Mouse (Mus musculus): ENCODE data around the gene Mtmr12. TPM values are rescaled to one million over a fixed set of nuclear protein-coding genes. Genes with fewer than 3 reads are reported as not detected.
"Not testable (repeated sequence)": the region's sequence is repeated elsewhere in the genome, so short reads cannot be mapped to it uniquely, and the experiment has no call there.

Mtmr12 gene
- polyA plus RNA-seq (2012; ENCODE audit: insufficient read depth, insufficient read length, missing spikeins), result 3.6 and 5.4 TPM in 2 replicates

- Histone ChIP-seq H3K4me3 (ENCODE audit: insufficient read depth, low read depth, low read length) (peak within 1 kb of the TSS; percentile 77), H3K27ac (replicated peaks; ENCODE audit: low read depth, low read length) (peak within 1 kb of the TSS; percentile 83), H3K4me1 (ENCODE audit: control insufficient read depth, insufficient read depth, insufficient read length, low read length) (peaks cover 15% of the 10 kb centered on the region; the same call in 1 of the 2 replicates)
Observed at GRCm38 (mm10) chr15:12204319-12205159, at the start of gene Mtmr12. Gene Mtmr12, plus strand, starts transcription at chr15:12205028.

DNA sequence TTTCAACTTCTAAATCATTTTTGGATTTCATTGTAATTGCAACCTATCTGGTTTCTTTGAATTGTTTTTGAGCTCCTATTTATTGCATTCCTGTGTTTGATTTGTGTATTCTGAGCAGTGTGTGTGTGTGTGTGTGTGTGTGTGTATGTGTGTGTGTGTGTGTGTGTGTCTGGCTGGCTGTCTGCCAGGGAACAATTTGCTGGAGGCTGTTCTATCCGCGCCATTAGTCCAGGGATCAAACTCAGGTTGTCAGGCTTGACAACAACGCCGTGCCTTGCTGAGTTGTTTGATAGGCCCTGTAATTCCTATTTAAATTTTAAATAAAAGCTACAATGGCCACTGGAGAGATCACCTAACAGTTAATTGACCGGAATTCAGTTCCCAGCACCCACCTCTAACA lies 26.7 kb upstream of the Mtmr12 start:
- H3K27ac ChIP-seq (replicated peaks; ENCODE audit: low read depth, low read length), result no peak overlapping the region
- no peaks in the 10 kb centered on the region for H3K4me1 ChIP-seq (ENCODE audit: control insufficient read depth, insufficient read depth, insufficient read length, low read length)
- H3K4me3 ChIP-seq (ENCODE audit: insufficient read depth, low read depth, low read length), result no peak overlapping the region

DNA sequence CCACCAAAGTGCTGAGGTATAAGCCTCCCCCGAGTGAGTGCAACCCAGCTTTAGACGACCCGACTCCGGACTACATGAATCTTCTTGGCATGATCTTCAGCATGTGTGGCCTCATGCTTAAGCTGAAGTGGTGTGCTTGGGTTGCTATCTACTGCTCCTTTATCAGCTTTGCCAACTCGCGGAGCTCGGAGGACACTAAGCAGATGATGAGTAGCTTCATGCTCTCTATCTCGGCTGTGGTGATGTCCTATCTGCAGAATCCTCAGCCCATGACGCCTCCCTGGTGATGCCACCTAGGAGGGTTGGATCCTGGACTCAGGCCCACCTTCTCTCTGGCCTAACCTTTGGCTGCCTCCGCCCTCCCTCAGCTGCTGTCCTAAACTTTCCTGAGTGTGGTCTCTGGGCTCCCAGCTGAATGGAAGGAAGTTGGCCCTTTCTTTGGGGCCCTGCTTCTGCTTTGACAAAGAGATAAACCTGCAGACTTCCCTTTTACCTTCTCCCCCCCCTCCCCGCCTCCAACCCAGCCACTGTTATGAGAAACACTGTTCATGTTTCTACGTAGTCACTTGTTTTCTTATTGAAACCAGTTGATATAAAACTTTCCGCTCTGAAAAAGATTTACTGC lies 23.5 kb upstream of the Mtmr12 start:
- not testable (repeated sequence) for H3K4me1 ChIP-seq (ENCODE audit: control insufficient read depth, insufficient read depth, insufficient read length, low read length); H3K27ac ChIP-seq (replicated peaks; ENCODE audit: low read depth, low read length); H3K4me3 ChIP-seq (ENCODE audit: insufficient read depth, low read depth, low read length)

GRCm38 (mm10) chr15:12193880-12194816 lies 10.7 kb upstream of the Mtmr12 start:
- Histone ChIP-seq H3K4me1 (ENCODE audit: control insufficient read depth, insufficient read depth, insufficient read length, low read length) (no peaks in the 10 kb centered on the region), H3K4me3 (ENCODE audit: insufficient read depth, low read depth, low read length) (no peak overlapping the region), H3K27ac (replicated peaks; ENCODE audit: low read depth, low read length) (no peak overlapping the region)

GRCm38 (mm10) chr15:12194817-12195735 lies 9.8 kb upstream of the Mtmr12 start:
- Histone ChIP-seq H3K27ac (replicated peaks; ENCODE audit: low read depth, low read length) (no peak overlapping the region), H3K4me1 (ENCODE audit: control insufficient read depth, insufficient read depth, insufficient read length, low read length) (no peaks in the 10 kb centered on the region), H3K4me3 (ENCODE audit: insufficient read depth, low read depth, low read length) (no peak overlapping the region)

DNA sequence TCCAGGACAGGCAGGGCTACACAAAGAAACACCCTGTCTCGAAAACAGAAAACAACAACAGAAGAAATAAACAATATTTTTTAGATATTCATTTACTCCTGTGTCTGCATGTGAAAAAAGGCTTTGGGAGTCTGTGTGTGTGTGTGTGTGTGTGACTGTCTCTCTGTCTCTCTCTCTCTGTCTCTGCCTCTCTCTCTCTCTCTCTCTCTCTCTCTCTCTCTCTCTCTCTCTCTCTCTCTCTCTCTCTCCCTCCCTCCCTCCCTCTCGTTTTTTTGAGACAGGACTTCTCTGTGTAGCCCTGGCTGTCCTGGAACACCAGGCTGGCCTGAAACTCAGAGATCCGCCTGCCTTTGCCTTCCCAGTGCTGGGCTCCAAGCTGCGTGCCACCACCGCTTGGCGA lies 8.9 kb upstream of the Mtmr12 start:
- H3K4me3 ChIP-seq (ENCODE audit: insufficient read depth, low read depth, low read length), result no peak overlapping the region
- H3K27ac ChIP-seq (replicated peaks; ENCODE audit: low read depth, low read length), result no peak overlapping the region
- H3K4me1 ChIP-seq (ENCODE audit: control insufficient read depth, insufficient read depth, insufficient read length, low read length), result no peaks in the 10 kb centered on the region

DNA sequence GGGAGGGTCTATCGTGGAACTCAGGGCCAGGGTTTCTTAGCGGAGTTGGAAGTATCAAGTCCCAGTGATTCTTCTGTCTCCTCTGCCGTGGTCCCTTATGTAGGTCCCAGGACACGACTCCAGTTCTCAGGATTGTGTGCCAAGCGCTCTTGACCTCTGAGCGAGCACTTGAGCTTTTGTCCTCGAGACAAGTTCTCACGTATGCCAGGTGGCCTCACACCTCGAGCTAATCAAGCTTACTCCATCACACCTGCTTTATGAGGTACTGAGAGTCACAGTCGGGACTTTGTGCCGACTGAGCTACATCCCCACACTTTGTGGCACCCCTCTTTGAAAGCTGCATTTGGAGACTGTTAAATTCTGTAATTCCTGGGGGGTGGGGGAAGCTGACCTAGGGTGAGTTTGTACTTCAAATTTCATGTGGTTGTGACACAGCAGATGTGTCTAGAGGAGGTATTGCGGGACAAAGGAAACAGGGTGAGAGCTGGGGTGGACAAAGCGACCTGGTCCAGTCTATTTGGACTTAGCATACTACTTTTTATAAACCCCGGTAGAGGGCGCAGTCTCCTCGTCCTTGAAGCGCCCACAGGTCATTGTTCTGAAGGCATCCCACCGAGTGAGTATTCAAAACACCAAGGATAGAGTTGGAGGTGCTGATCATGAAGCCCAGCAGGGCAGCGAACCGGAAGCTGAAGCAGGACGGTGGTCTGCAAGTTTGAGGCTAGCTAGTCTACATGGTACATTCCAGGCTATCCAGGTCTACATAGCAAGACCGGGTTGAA lies 8.2 kb upstream of the Mtmr12 start:
- Histone ChIP-seq H3K4me3 (ENCODE audit: insufficient read depth, low read depth, low read length) (no peak overlapping the region), H3K27ac (replicated peaks; ENCODE audit: low read depth, low read length) (no peak overlapping the region), H3K4me1 (ENCODE audit: control insufficient read depth, insufficient read depth, insufficient read length, low read length) (no peaks in the 10 kb centered on the region)

- Histone ChIP-seq H3K4me1 (ENCODE audit: control insufficient read depth, insufficient read depth, insufficient read length, low read length) (no peaks in the 10 kb centered on the region), H3K27ac (replicated peaks; ENCODE audit: low read depth, low read length) (no peak overlapping the region), H3K4me3 (ENCODE audit: insufficient read depth, low read depth, low read length) (no peak overlapping the region)
Observed at GRCm38 (mm10) chr15:12197361-12197760, 7.5 kb upstream of the Mtmr12 start.

- Histone ChIP-seq H3K4me1 (ENCODE audit: control insufficient read depth, insufficient read depth, insufficient read length, low read length) (peaks cover 5% of the 10 kb centered on the region; the same call in 1 of the 2 replicates), H3K27ac (replicated peaks; ENCODE audit: low read depth, low read length) (no peak overlapping the region), H3K4me3 (ENCODE audit: insufficient read depth, low read depth, low read length) (no peak overlapping the region)
Observed at GRCm38 (mm10) chr15:12200021-12200420, 4.8 kb upstream of the Mtmr12 start.

- Histone ChIP-seq H3K4me3 (ENCODE audit: insufficient read depth, low read depth, low read length) (no peak overlapping the region), H3K4me1 (ENCODE audit: control insufficient read depth, insufficient read depth, insufficient read length, low read length) (peaks cover 11% of the 10 kb centered on the region; the same call in 1 of the 2 replicates), H3K27ac (replicated peaks; ENCODE audit: low read depth, low read length) (no peak overlapping the region)
Observed at GRCm38 (mm10) chr15:12201856-12202255, 3.0 kb upstream of the Mtmr12 start.

- Histone ChIP-seq H3K4me3 (ENCODE audit: insufficient read depth, low read depth, low read length) (no peak overlapping the region), H3K27ac (replicated peaks; ENCODE audit: low read depth, low read length) (no peak overlapping the region), H3K4me1 (ENCODE audit: control insufficient read depth, insufficient read depth, insufficient read length, low read length) (peaks cover 13% of the 10 kb centered on the region; the same call in 1 of the 2 replicates)
Observed at GRCm38 (mm10) chr15:12202456-12202855, 2.4 kb upstream of the Mtmr12 start.

GRCm38 (mm10) chr15:12203008-12203407 lies 1.8 kb upstream of the Mtmr12 start:
- not testable (repeated sequence) for H3K4me3 ChIP-seq (ENCODE audit: insufficient read depth, low read depth, low read length); H3K27ac ChIP-seq (replicated peaks; ENCODE audit: low read depth, low read length)
- H3K4me1 ChIP-seq (ENCODE audit: control insufficient read depth, insufficient read depth, insufficient read length, low read length), result peaks cover 15% of the 10 kb centered on the region; the same call in 1 of the 2 replicates

DNA sequence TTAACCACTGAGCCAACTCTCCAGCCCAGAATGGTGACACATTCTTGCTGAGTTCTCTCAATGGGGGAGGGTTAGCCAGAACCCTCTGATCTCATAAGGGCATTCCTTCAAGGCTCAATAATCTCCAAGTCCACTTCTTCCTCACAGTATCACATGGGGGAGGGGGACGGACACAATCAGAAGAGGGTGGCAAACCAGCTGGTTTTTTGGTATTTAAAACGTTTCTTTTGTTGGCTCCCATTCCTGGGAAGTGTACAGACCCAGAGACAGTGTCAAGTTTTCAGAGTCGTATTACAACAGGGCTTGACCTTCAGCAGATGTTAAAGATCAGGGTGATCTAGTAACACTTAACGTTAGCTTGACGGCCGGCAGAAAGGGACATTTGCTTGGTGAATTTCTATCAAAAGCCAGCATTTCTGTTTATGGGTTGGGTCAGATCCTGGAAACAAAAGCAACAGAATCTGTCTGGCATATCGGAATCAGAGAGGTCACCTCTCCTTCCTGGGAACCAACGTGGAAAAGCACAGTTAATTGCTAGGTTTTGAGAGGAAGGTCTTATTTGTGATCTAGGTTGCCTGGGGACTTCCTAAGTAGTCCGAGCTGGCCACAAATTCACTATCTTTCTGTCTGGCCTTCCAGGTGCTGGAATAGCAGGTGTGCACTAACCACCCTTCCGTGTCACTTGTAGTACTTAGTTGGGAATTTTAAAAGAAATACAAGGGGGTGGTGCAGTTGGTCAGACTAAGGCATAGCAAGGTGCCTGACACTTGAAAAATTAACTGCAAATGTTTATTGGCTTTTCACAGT lies 1.1 kb upstream of the Mtmr12 start:
- 0 out of 2 replicates have a peak overlapping the region, but pooled peaks have one; percentile 21 for H3K27ac ChIP-seq (replicated peaks; ENCODE audit: low read depth, low read length)
- H3K4me1 ChIP-seq (ENCODE audit: control insufficient read depth, insufficient read depth, insufficient read length, low read length), result peaks cover 15% of the 10 kb centered on the region; the same call in 1 of the 2 replicates
- peak overlapping the region; percentile 64 for H3K4me3 ChIP-seq (ENCODE audit: insufficient read depth, low read depth, low read length)

All from brown adipose tissue, adult 24 weeks (tissue).